Mouse (Mus musculus): ENCODE data around the gene Arhgap28. TPM values are rescaled to one million over a fixed set of nuclear protein-coding genes. Genes with fewer than 3 reads are reported as not detected.

Gene Arhgap28
- polyA plus RNA-seq, 1 experiment from 2014 or later, result 5.1 TPM

- Histone ChIP-seq H3K27me3 (ENCODE audit: control insufficient read depth, insufficient read depth, low read length) (no peaks in the 10 kb centered on the region), H3K4me2 (ENCODE audit: low read depth, low read length) (no peak overlapping the region), H3K9me3 (ENCODE audit: control insufficient read depth, low read length) (no peaks in the 10 kb centered on the region), H3K4me3 (ENCODE audit: low read depth, low read length) (no peak overlapping the region), H3K27ac (ENCODE audit: low read depth, low read length) (no peak overlapping the region), H3K9ac (replicated peaks; ENCODE audit: low read depth, low read length) (no peak overlapping the region), H3K36me3 (ENCODE audit: control insufficient read depth, insufficient read depth, low read length) (peaks cover 20% of the 10 kb centered on the region), H3K4me1 (ENCODE audit: control insufficient read depth, insufficient read depth, low read length) (no peaks in the 10 kb centered on the region)
- ATAC-seq (ENCODE audit: low read depth), result no peak
- WGBS, result 92% methylated on average over 11 of the region's 11 CpGs
These were observed 188.2 kb downstream of the Arhgap28 start for GRCm38 (mm10) chr17:67815720-67816119.

DNA sequence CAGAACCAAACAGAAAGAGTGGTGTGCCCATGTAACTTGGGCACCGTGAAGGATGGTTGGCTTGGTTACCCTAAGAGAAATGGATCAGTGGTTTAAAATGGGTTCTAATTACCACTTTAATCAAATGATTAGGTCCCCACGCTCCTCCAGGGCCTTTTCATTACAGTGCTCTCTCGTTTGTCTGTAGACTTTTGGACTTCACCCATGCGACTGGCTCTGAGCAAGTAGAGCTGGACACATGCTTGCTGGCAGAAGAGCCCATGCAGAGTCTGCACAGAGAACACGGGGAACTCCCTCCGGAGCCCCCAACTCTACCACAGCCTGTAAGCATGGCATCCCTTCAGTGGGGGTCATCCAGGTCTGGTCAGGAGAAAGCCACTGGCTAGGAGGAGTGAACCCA is 190.3 kb downstream of the Arhgap28 start:
- Histone ChIP-seq H3K9ac (replicated peaks; ENCODE audit: low read depth, low read length) (no peak overlapping the region), H3K36me3 (ENCODE audit: control insufficient read depth, insufficient read depth, low read length) (peaks cover 31% of the 10 kb centered on the region), H3K27ac (ENCODE audit: low read depth, low read length) (no peak overlapping the region), H3K4me3 (ENCODE audit: low read depth, low read length) (no peak overlapping the region), H3K4me1 (ENCODE audit: control insufficient read depth, insufficient read depth, low read length) (no peaks in the 10 kb centered on the region), H3K9me3 (ENCODE audit: control insufficient read depth, low read length) (no peaks in the 10 kb centered on the region), H3K27me3 (ENCODE audit: control insufficient read depth, insufficient read depth, low read length) (no peaks in the 10 kb centered on the region), H3K4me2 (ENCODE audit: low read depth, low read length) (no peak overlapping the region)
- ATAC-seq (ENCODE audit: low read depth), result no peak
- WGBS, result 88% methylated on average over 6 of the region's 6 CpGs

DNA sequence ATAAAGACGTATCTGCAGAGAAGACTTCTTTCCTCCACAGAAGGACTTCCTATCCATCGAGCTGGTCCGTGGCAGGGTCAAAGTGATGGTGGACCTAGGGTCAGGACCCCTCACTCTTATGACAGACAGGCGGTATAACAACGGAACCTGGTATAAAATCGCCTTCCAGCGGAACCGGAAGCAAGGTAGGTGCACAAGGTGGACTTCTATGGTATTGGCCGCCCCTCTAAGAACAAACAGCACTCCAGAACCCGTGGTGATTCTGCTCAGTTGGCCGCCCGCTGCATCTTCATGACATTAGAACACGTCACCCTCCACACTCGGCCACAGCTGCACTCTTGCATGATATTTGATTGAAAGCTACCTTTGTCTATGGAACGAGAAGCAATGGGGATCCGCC is 194.7 kb downstream of the Arhgap28 start:
- H3K4me1 ChIP-seq (ENCODE audit: control insufficient read depth, insufficient read depth, low read length), result no peaks in the 10 kb centered on the region
- WGBS, result 94% methylated on average over 16 of the region's 16 CpGs
- no peak overlapping the region for H3K9ac ChIP-seq (replicated peaks; ENCODE audit: low read depth, low read length)
- no peak overlapping the region for H3K27ac ChIP-seq (ENCODE audit: low read depth, low read length)
- H3K4me2 ChIP-seq (ENCODE audit: low read depth, low read length), result no peak overlapping the region
- no peaks in the 10 kb centered on the region for H3K27me3 ChIP-seq (ENCODE audit: control insufficient read depth, insufficient read depth, low read length)
- no peak overlapping the region for H3K4me3 ChIP-seq (ENCODE audit: low read depth, low read length)
- H3K36me3 ChIP-seq (ENCODE audit: control insufficient read depth, insufficient read depth, low read length), result peaks cover 25% of the 10 kb centered on the region; the same call in 1 of the 2 replicates
- no peak for ATAC-seq (ENCODE audit: low read depth)
- no peaks in the 10 kb centered on the region for H3K9me3 ChIP-seq (ENCODE audit: control insufficient read depth, low read length)

Measured in neural tube, embryonic 14.5 days (tissue).